Mouse (Mus musculus): ENCODE results near the gene Cyyr1. TPM values are rescaled to one million over a fixed set of nuclear protein-coding genes. Genes with fewer than 3 reads are reported as not detected.
A peak's percentile ranks its signal among the peaks of the same experiment; 100 is the strongest.

Cyyr1 gene
- polyA plus RNA-seq, 2 experiments = 2.9 to 3.8 TPM

DNA sequence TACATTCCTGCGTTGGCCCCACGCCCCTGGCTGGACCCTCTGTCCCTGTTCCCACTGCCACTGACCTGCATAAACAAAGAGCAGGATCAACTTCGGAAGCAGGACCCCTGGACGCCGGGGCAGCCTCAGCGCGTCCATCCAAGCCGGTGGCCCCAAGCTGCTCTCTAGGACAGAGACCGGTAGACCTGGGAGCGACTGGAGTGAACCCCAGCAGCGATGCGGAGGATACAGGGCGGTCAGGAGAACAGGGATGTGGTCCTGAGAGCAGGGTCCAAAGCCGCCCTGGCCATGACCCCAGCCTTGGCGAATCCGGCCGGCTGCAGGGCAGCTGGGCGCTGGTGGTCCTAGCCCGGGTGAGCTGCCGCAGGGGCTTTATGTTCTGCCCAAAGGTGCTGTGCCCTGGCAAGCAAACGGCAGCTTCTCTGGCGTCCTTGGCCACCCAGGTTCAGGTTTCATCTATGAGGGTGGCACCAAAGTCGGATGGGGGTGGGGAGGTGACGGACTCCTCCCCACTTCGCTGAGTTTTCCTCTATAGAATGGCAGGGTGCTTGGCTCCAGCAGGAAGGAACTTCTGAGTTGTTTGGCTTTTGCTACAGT is 3.1 kb downstream of the Cyyr1 start:
- peak overlapping the region; percentile 63 for H3K4me2 ChIP-seq (replicated peaks; ENCODE audit: low read depth, low read length, severe bottlenecking)
- peak; percentile 22 for DNase-seq (ENCODE audit: low spot score)
- peak overlapping the region; percentile 55 for H3K9ac ChIP-seq (ENCODE audit: low read depth, low read length, severe bottlenecking)
- 2% methylated on average over 20 of the region's 25 CpGs for WGBS
- H3K9me3 ChIP-seq (ENCODE audit: control insufficient read depth, low read length) = no peaks in the 10 kb centered on the region
- peak; percentile 30 for ATAC-seq (ENCODE audit: low FRiP score, low read depth)
- H3K36me3 ChIP-seq (ENCODE audit: control insufficient read depth, insufficient read depth, low read length) = no peaks in the 10 kb centered on the region
- H3K27me3 ChIP-seq (ENCODE audit: control insufficient read depth, insufficient read depth, low read length) = no peaks in the 10 kb centered on the region
- H3K27ac ChIP-seq (replicated peaks; ENCODE audit: low read depth, low read length) = no peak overlapping the region
- no peak for TF ChIP-seq POLR2A (IDR thresholded peaks at IDR 0.05; ENCODE audit: borderline replicate concordance, extremely low read depth, insufficient read depth, insufficient read length)
- H3K4me1 ChIP-seq (ENCODE audit: control insufficient read depth, insufficient read depth, low read length) = peaks cover 5% of the 10 kb centered on the region; the same call in 1 of the 2 replicates
- H3K4me3 ChIP-seq (replicated peaks; ENCODE audit: low read length) = peak overlapping the region; percentile 39

DNA sequence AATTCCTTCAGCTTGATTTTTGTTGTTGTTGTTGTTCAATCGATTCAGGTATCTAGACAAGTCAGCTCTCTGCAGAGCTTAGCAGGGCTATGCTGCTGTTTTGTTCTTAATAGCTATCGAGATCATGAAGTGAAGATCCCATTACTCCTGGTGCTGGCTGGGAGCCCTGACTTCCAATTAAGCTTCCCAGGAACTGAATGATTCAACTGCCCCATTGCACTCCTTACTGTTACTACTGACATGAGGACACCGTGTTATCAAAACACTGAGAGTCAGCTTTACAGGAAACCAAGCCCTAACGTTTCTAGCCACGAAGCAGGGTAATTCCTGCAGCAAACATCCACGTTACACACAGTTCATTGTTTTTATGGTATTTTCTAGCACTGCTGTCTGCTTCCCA is 6.7 kb downstream of the Cyyr1 start:
- Histone ChIP-seq H3K9me3 (ENCODE audit: control insufficient read depth, low read length) (no peaks in the 10 kb centered on the region), H3K4me3 (replicated peaks; ENCODE audit: low read length) (no peak overlapping the region), H3K9ac (ENCODE audit: low read depth, low read length, severe bottlenecking) (no peak overlapping the region), H3K27ac (replicated peaks; ENCODE audit: low read depth, low read length) (no peak overlapping the region), H3K36me3 (ENCODE audit: control insufficient read depth, insufficient read depth, low read length) (no peaks in the 10 kb centered on the region), H3K27me3 (ENCODE audit: control insufficient read depth, insufficient read depth, low read length) (no peaks in the 10 kb centered on the region), H3K4me2 (replicated peaks; ENCODE audit: low read depth, low read length, severe bottlenecking) (no peak overlapping the region), H3K4me1 (ENCODE audit: control insufficient read depth, insufficient read depth, low read length) (peaks cover 5% of the 10 kb centered on the region; the same call in 1 of the 2 replicates)
- 63% methylated on average over 6 of the region's 6 CpGs for WGBS
- DNase-seq (ENCODE audit: low spot score) (no peak), ATAC-seq (ENCODE audit: low FRiP score, low read depth) (no peak)
- no peak for TF ChIP-seq POLR2A (IDR thresholded peaks at IDR 0.05; ENCODE audit: borderline replicate concordance, extremely low read depth, insufficient read depth, insufficient read length)

DNA sequence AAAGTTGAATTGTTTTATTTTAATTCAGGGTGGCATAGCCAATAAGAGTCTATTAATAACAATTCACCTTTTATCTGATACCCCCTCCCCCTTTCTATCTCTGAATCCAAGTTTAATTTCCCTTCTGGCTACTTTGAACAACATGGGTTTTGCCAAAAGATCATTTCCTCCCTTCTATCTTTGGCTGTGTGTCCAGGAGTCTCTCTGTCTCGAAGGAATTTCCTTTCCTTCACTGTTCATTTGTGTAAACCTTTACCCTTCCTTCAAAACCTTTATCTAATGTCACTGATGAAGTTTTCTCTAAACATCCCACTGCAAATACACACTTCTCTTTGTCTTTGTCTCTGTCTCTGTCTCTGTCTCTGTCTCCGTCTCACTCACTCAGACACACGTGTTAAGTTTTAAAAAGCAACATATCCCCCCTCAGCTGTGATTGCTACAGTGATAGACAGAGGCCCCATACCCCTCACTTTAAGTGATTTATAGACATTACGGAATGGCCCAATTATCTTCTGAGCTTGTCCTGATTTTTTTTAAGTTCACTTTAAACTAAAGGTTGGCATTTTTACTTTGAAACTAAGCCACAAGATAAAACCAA is 11.4 kb downstream of the Cyyr1 start:
- TF ChIP-seq POLR2A (IDR thresholded peaks at IDR 0.05; ENCODE audit: borderline replicate concordance, extremely low read depth, insufficient read depth, insufficient read length) = no peak
- Histone ChIP-seq H3K4me3 (replicated peaks; ENCODE audit: low read length) (no peak overlapping the region), H3K9ac (ENCODE audit: low read depth, low read length, severe bottlenecking) (no peak overlapping the region), H3K9me3 (ENCODE audit: control insufficient read depth, low read length) (no peaks in the 10 kb centered on the region), H3K4me1 (ENCODE audit: control insufficient read depth, insufficient read depth, low read length) (no peaks in the 10 kb centered on the region), H3K36me3 (ENCODE audit: control insufficient read depth, insufficient read depth, low read length) (no peaks in the 10 kb centered on the region), H3K4me2 (replicated peaks; ENCODE audit: low read depth, low read length, severe bottlenecking) (no peak overlapping the region), H3K27me3 (ENCODE audit: control insufficient read depth, insufficient read depth, low read length) (no peaks in the 10 kb centered on the region), H3K27ac (replicated peaks; ENCODE audit: low read depth, low read length) (no peak overlapping the region)
- DNase-seq (ENCODE audit: low spot score) (no peak), ATAC-seq (ENCODE audit: low FRiP score, low read depth) (no peak)
- 44% methylated on average over 4 of the region's 4 CpGs for WGBS

DNA sequence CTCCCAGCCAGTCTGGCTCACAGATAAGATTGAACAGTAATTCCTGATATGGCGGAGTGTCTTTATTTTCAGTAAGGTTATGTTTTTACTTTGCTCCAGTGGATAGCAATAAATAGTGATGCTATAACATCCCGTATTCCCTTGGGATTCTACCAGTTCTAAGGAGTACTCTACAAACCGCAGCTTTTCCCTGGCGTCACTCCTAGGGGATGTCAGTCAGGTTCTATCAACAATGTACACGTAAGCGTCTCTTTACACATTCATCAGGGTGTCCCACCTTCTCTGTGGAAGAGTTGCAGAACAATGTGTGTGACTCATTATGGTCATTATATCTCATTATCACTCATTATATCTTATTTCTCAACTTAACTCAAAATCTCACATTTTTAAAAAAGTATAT is 12.2 kb downstream of the Cyyr1 start:
- DNase-seq (ENCODE audit: low spot score) = no peak
- WGBS = 91% methylated on average over 6 of the region's 6 CpGs
- ATAC-seq (ENCODE audit: low FRiP score, low read depth) = no peak

DNA sequence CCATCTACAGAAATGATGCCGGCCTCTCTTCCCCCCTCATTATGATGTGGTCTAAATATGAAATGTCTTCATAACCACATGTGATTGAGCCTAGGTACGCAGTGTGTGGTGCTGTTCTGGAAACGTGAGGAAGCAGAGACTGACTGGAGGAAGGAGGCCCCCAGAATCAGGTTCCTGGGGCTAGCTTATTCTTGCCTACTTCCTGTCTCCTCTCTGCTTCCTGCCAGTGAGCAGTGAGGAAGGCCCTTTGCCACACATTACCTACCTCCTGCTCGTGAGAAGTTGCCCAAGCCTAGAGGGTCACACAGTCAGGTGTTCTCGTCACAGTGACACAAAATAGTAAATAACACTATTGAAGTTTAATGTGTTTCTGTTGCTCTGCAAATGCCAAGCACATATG is 14.8 kb downstream of the Cyyr1 start:
- ATAC-seq (ENCODE audit: low FRiP score, low read depth) (no peak), DNase-seq (ENCODE audit: low spot score) (no peak)
- no peak overlapping the region for H3K9ac ChIP-seq (ENCODE audit: low read depth, low read length, severe bottlenecking)
- no peaks in the 10 kb centered on the region for H3K27me3 ChIP-seq (ENCODE audit: control insufficient read depth, insufficient read depth, low read length)
- H3K36me3 ChIP-seq (ENCODE audit: control insufficient read depth, insufficient read depth, low read length) = no peaks in the 10 kb centered on the region
- no peaks in the 10 kb centered on the region for H3K4me1 ChIP-seq (ENCODE audit: control insufficient read depth, insufficient read depth, low read length)
- H3K9me3 ChIP-seq (ENCODE audit: control insufficient read depth, low read length) = no peaks in the 10 kb centered on the region
- H3K27ac ChIP-seq (replicated peaks; ENCODE audit: low read depth, low read length) = no peak overlapping the region
- 45% methylated on average over 5 of the region's 5 CpGs for WGBS
- H3K4me2 ChIP-seq (replicated peaks; ENCODE audit: low read depth, low read length, severe bottlenecking) = no peak overlapping the region
- no peak for TF ChIP-seq POLR2A (IDR thresholded peaks at IDR 0.05; ENCODE audit: borderline replicate concordance, extremely low read depth, insufficient read depth, insufficient read length)
- H3K4me3 ChIP-seq (replicated peaks; ENCODE audit: low read length) = no peak overlapping the region

More for the DNA sequence above, 12.2 kb downstream of the Cyyr1 start:
- no peaks in the 10 kb centered on the region for H3K4me1 ChIP-seq (ENCODE audit: control insufficient read depth, insufficient read depth, low read length)
- H3K4me3 ChIP-seq (replicated peaks; ENCODE audit: low read length) = no peak overlapping the region
- no peaks in the 10 kb centered on the region for H3K9me3 ChIP-seq (ENCODE audit: control insufficient read depth, low read length)
- no peak overlapping the region for H3K27ac ChIP-seq (replicated peaks; ENCODE audit: low read depth, low read length)
- no peaks in the 10 kb centered on the region for H3K27me3 ChIP-seq (ENCODE audit: control insufficient read depth, insufficient read depth, low read length)
- H3K4me2 ChIP-seq (replicated peaks; ENCODE audit: low read depth, low read length, severe bottlenecking) = no peak overlapping the region
- TF ChIP-seq POLR2A (IDR thresholded peaks at IDR 0.05; ENCODE audit: borderline replicate concordance, extremely low read depth, insufficient read depth, insufficient read length) = no peak
- H3K9ac ChIP-seq (ENCODE audit: low read depth, low read length, severe bottlenecking) = no peak overlapping the region
- no peaks in the 10 kb centered on the region for H3K36me3 ChIP-seq (ENCODE audit: control insufficient read depth, insufficient read depth, low read length)

All from limb, embryonic 14.5 days (tissue).